Mouse (Mus musculus) fibroblast of lung, adult 2 months (primary cell): ENCODE results near the gene Scap.
"Not testable (repeated sequence)": the region's sequence is repeated elsewhere in the genome, so short reads cannot be mapped to it uniquely, and the experiment has no call there.

Experiments
- DNase-seq: peaks from one replicate; pipeline ENCODE4 v3.0.0-alpha.2; 2011; ENCODE audit warnings: low read depth

Scap gene

GRCm38 (mm10) chr9:110330913-110331312, 2.2 kb upstream of the Scap start:
- DNase-seq = not testable (repeated sequence)

GRCm38 (mm10) chr9:110333896-110334259, 790 bp downstream of the Scap start:
- no peak for DNase-seq

GRCm38 (mm10) chr9:110334849-110335248, 1.8 kb downstream of the Scap start:
- DNase-seq = no peak

- DNase-seq = no peak
Measured at GRCm38 (mm10) chr9:110340037-110340750, 7.1 kb downstream of the Scap start.

- DNase-seq = no peak
Measured at GRCm38 (mm10) chr9:110342008-110342407, 8.9 kb downstream of the Scap start.

GRCm38 (mm10) chr9:110343805-110344204, 10.7 kb downstream of the Scap start:
- DNase-seq = no peak

- no peak for DNase-seq
Measured at GRCm38 (mm10) chr9:110345057-110345739, 12.1 kb downstream of the Scap start.

GRCm38 (mm10) chr9:110348899-110349298, 15.8 kb downstream of the Scap start:
- no peak for DNase-seq

GRCm38 (mm10) chr9:110350188-110350587, 17.1 kb downstream of the Scap start:
- no peak for DNase-seq

GRCm38 (mm10) chr9:110350612-110351011, 17.5 kb downstream of the Scap start:
- DNase-seq = no peak

GRCm38 (mm10) chr9:110351350-110351749, 18.3 kb downstream of the Scap start:
- no peak for DNase-seq

- DNase-seq = no peak
Measured at GRCm38 (mm10) chr9:110351932-110352632, 19.0 kb downstream of the Scap start.

- DNase-seq = no peak
Measured at GRCm38 (mm10) chr9:110358341-110358740, 25.3 kb downstream of the Scap start.

GRCm38 (mm10) chr9:110361299-110361698, 28.2 kb downstream of the Scap start:
- DNase-seq = no peak

GRCm38 (mm10) chr9:110362337-110362736, 29.2 kb downstream of the Scap start:
- no peak for DNase-seq

- peak; percentile 79 for DNase-seq
Measured at GRCm38 (mm10) chr9:110366746-110367145, 33.7 kb downstream of the Scap start.

- DNase-seq = no peak
Measured at GRCm38 (mm10) chr9:110369860-110370259, 36.8 kb downstream of the Scap start.

- no peak for DNase-seq
Measured at GRCm38 (mm10) chr9:110373871-110374270, 40.8 kb downstream of the Scap start.

GRCm38 (mm10) chr9:110375668-110376067, 42.6 kb downstream of the Scap start:
- no peak for DNase-seq

- DNase-seq = not testable (repeated sequence)
Measured at GRCm38 (mm10) chr9:110377655-110378054, 44.6 kb downstream of the Scap start.

GRCm38 (mm10) chr9:110379361-110379760, 46.3 kb downstream of the Scap start:
- no peak for DNase-seq

GRCm38 (mm10) chr9:110380662-110381061, 47.6 kb downstream of the Scap start:
- DNase-seq = no peak

GRCm38 (mm10) chr9:110381292-110381691, 48.2 kb downstream of the Scap start:
- DNase-seq = no peak
